Mouse (Mus musculus): Measurements from ENCODE around the gene Ptprg. TPM values are rescaled to one million over a fixed set of nuclear protein-coding genes. Genes with fewer than 3 reads are reported as not detected.

The Ptprg gene
- total and polyA plus RNA-seq, 3 experiments = not detected

DNA sequence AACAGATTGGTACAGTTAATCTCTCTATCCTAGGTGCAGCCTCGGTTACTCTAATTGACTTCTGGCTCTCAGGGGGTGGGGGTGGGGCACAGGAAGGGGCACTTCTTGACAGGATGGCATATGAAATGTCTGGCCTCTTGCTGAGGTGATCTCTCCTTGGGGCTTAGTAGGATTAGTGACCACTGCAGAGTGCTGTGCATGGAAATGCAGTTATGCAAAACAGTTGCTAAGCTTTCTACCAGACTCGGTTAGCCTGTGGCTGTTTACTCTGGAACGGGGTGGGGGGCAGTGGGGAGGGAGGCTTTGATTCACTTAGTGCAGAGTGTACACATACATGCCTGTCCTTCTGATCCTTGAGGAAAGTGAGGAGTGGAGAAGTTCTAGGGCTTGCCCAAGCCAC, 114.4 kb downstream of the Ptprg start:
- Histone ChIP-seq H3K4me3 (ENCODE audit: control insufficient read depth in 1 of 2, insufficient read depth in 1 of 2, low read depth in 2 of 2, low read length in 2 of 2) (no peak overlapping the region), H3K9me3 (replicated peaks; ENCODE audit: insufficient read depth, low read length) (no peaks in the 10 kb centered on the region), H3K79me2 (ENCODE audit: control insufficient read depth, insufficient read depth, low read length, poor library complexity) (no peaks in the 10 kb centered on the region), H3K27ac (ENCODE audit: control insufficient read depth, low read depth, low read length) (no peak overlapping the region), H3K9ac (ENCODE audit: control insufficient read depth, low read depth, low read length, poor library complexity, severe bottlenecking) (no peak overlapping the region), H3K27me3 (ENCODE audit: control insufficient read depth in 1 of 2, insufficient read depth in 2 of 2, low read length in 2 of 2) (no peaks in the 10 kb centered on the region), H3K4me1 (ENCODE audit: control insufficient read depth in 1 of 2, insufficient read depth in 2 of 2, low read length in 2 of 2) (no peaks in the 10 kb centered on the region), H3K36me3 (ENCODE audit: control insufficient read depth in 1 of 2, insufficient read depth in 2 of 2, low read length in 2 of 2) (no peaks in the 10 kb centered on the region)
- TF ChIP-seq KAT2A (conservative IDR thresholded peaks at IDR 0.05; ENCODE audit: low read depth, low read length) (no peak), NRF1 (IDR thresholded peaks at IDR 0.05; ENCODE audit: insufficient read depth, low read depth, low read length, poor library complexity, severe bottlenecking) (no peak), SMC3 (IDR thresholded peaks at IDR 0.05; ENCODE audit: low read depth, low read length) (no peak), NELFE (IDR thresholded peaks at IDR 0.05; ENCODE audit: low read depth, low read length) (no peak), POLR2A (IDR thresholded peaks at IDR 0.05; ENCODE audit: control insufficient read depth in 1 of 2, insufficient read depth in 1 of 2, low read depth in 1 of 2, low read length in 2 of 2, poor library complexity in 1 of 2) (no peak), GABPA (IDR thresholded peaks at IDR 0.05; ENCODE audit: low read depth, low read length) (no peak), ZC3H11A (IDR thresholded peaks at IDR 0.05; ENCODE audit: low read depth, low read length) (no peak)
- DNase-seq (ENCODE audit: low read depth, low spot score) = no peak

DNA sequence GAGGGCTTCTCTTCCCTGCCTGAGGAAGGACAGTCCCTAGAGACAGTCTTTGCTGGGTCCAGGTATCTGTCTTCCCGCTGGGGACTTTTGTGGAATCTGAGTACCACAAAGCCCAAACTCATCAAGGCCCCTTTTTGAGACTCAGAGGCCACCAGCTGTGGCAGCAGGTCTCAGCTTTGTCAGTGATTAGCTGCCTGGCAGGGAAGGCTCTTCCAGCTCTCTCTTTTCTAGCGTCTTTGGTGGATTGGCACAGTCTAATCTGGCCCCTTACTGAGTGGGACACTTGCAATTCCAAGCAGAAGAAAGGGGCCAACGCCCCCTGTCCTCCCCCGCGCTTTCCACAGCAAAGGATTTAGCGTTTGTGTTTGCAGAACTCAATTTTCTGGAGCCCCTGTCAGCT, 117.5 kb downstream of the Ptprg start:
- no peak for DNase-seq (ENCODE audit: low read depth, low spot score)
- H3K79me2 ChIP-seq (ENCODE audit: control insufficient read depth, insufficient read depth, low read length, poor library complexity) = no peaks in the 10 kb centered on the region
- H3K4me3 ChIP-seq (ENCODE audit: control insufficient read depth in 1 of 2, insufficient read depth in 1 of 2, low read depth in 2 of 2, low read length in 2 of 2) = no peak overlapping the region
- H3K9me3 ChIP-seq (replicated peaks; ENCODE audit: insufficient read depth, low read length) = no peaks in the 10 kb centered on the region
- no peaks in the 10 kb centered on the region for H3K36me3 ChIP-seq (ENCODE audit: control insufficient read depth in 1 of 2, insufficient read depth in 2 of 2, low read length in 2 of 2)
- no peak overlapping the region for H3K27ac ChIP-seq (ENCODE audit: control insufficient read depth, low read depth, low read length)
- no peak for TF ChIP-seq MYC (IDR thresholded peaks at IDR 0.05; ENCODE audit: low read depth, low read length)
- no peak for TF ChIP-seq E2F4 (IDR thresholded peaks at IDR 0.05; ENCODE audit: borderline replicate concordance, low read depth, low read length)
- TF ChIP-seq MXI1 (IDR thresholded peaks at IDR 0.05; ENCODE audit: low read depth, low read length) = no peak
- TF ChIP-seq BHLHE40 (IDR thresholded peaks at IDR 0.05; ENCODE audit: borderline replicate concordance, low read depth, low read length) = no peak
- no peak for TF ChIP-seq TAL1 (IDR thresholded peaks at IDR 0.05; ENCODE audit: low read length)
- TF ChIP-seq RAD21 (IDR thresholded peaks at IDR 0.05; ENCODE audit: low read depth, low read length) = no peak
- no peak for TF ChIP-seq ZC3H11A (IDR thresholded peaks at IDR 0.05; ENCODE audit: low read depth, low read length)
- TF ChIP-seq GABPA (IDR thresholded peaks at IDR 0.05; ENCODE audit: low read depth, low read length) = no peak
- TF ChIP-seq CHD2 (IDR thresholded peaks at IDR 0.05; ENCODE audit: low read length) = no peak
- no peak for TF ChIP-seq TCF12 (IDR thresholded peaks at IDR 0.05; ENCODE audit: low read depth, low read length)
- TF ChIP-seq USF1 (IDR thresholded peaks at IDR 0.05; ENCODE audit: low read depth, low read length) = no peak
- TF ChIP-seq CHD1 (IDR thresholded peaks at IDR 0.05; ENCODE audit: low read depth, low read length) = no peak
- no peak for TF ChIP-seq POLR2AphosphoS5 (IDR thresholded peaks at IDR 0.05; ENCODE audit: borderline replicate concordance, low read depth, low read length)
- no peak for TF ChIP-seq POLR2AphosphoS2 (IDR thresholded peaks at IDR 0.05; ENCODE audit: low read length)
- H3K9ac ChIP-seq (ENCODE audit: control insufficient read depth, low read depth, low read length, poor library complexity, severe bottlenecking) = no peak overlapping the region
- H3K27me3 ChIP-seq (ENCODE audit: control insufficient read depth in 1 of 2, insufficient read depth in 2 of 2, low read length in 2 of 2) = no peaks in the 10 kb centered on the region
- no peaks in the 10 kb centered on the region for H3K4me1 ChIP-seq (ENCODE audit: control insufficient read depth in 1 of 2, insufficient read depth in 2 of 2, low read length in 2 of 2)
